Mouse (Mus musculus) layer of hippocampus, adult 2 months (tissue): ENCODE data around the gene Dbn1. TPM values are rescaled to one million over a fixed set of nuclear protein-coding genes. Genes with fewer than 3 reads are reported as not detected.

Experiments used
- DNase-seq, 2 experiments: peaks; one replicate each; pipeline ENCODE4 v3.0.0; 2022; ENCODE audit warnings: low spot score in 2 of 2
- H3K27ac ChIP-seq: fragments of 200-600 bp; 2 replicates; pipeline ENCODE4 v1.8.1; 2022
- H3K4me3 ChIP-seq: fragments of 200-600 bp; 2 replicates; pipeline ENCODE4 v1.8.1; 2022; ENCODE audit warnings: mild to moderate bottlenecking
- CTCF ChIP-seq: fragments of 200-600 bp; conservative IDR thresholded peaks from 2 replicates; pipeline ENCODE4 v1.8.1; 2022; ENCODE audit warnings: antibody characterized with exemption, mild to moderate bottlenecking, moderate library complexity
- long read RNA-seq, 2 experiments: library from polyadenylated mRNA; stranded (forward); transcript quantifications; one replicate each; pipeline ENCODE4 v2.0.0; 2021; ENCODE audit warnings: borderline mapping rate in 2 of 2
- total RNA-seq, 2 experiments: library from RNA; stranded (reverse); gene quantifications; 2 replicates each; pipeline ENCODE4 v1.2.3; 2021

The Dbn1 gene
- 100 to 1,000 TPM; 396 to 403 TPM for total RNA-seq
- long read RNA-seq, experiment 1, transcript Dbn1-202 (14 exons, 2,378 nt), result minor isoform, 9 of 354 reads
- long read RNA-seq, experiment 1, transcript Dbn1-203 (14 exons, 2,940 nt), result minor isoform, 19 of 354 reads
- long read RNA-seq, experiment 1, transcript Dbn1-201 (15 exons, 3,078 nt), result major isoform, 118 of 354 reads
- long read RNA-seq, experiment 1, partial matches to known transcripts, result 85 of 354 reads
- long read RNA-seq, experiment 1, other reads (novel, unspliced or antisense), result 123 of 354 reads
- long read RNA-seq, experiment 2, transcript Dbn1-203 (14 exons, 2,940 nt), result minor isoform, 25 of 411 reads
- long read RNA-seq, experiment 2, transcript Dbn1-201 (15 exons, 3,078 nt), result major isoform, 170 of 411 reads
- long read RNA-seq, experiment 2, partial matches to known transcripts, result 88 of 411 reads
- long read RNA-seq, experiment 2, other reads (novel, unspliced or antisense), result 125 of 411 reads

DNA sequence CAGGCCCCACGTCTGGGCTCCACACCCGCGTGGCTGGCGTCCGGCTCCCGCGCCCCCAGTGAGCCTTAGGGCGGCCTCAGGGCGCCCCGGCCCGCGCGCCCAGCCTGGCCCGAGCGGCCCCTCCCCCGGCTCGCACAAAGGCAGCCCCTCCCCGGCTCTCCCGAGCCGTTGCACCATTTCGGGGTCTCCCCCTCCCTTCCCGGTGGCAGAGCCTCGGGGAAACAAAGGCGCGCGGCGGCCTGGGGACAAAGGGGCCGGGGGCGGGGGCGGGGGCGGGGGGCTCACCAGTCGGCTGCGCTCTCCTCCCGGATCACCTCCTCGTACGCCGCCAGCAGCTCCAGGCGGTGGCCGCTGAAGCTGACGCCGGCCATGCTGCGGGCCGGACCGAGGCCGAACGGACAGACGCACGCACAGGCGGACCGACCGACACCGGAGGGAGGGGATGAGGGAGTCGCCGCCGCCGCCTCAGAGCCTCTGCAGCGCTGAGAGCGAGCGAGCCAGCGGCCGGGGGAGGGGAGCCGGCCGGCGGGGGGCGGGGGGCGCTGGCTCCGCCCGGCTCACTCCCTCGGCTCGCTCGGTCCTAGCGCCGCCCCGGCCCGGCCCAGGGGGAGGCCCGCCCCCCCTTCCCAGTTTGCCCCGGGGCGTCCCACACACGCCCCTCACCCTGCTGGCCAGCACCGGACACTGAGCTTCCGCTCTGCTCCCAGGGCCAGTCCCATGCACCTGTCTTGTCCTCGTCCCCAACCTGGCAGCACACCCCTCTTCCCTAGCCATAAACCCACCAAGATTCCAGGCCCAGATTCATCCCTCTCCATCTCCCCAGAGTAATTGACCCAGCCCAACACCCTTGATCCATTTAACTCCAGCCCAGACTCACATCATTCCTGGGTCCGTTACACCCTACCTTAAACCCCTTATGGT, at the start of gene Dbn1:
Dbn1 (minus strand) TSS at position 534 of the 921 bp plus-strand sequence.
- DNase-seq, result peak in 1 of 2 experiments; percentile 67

DNA sequence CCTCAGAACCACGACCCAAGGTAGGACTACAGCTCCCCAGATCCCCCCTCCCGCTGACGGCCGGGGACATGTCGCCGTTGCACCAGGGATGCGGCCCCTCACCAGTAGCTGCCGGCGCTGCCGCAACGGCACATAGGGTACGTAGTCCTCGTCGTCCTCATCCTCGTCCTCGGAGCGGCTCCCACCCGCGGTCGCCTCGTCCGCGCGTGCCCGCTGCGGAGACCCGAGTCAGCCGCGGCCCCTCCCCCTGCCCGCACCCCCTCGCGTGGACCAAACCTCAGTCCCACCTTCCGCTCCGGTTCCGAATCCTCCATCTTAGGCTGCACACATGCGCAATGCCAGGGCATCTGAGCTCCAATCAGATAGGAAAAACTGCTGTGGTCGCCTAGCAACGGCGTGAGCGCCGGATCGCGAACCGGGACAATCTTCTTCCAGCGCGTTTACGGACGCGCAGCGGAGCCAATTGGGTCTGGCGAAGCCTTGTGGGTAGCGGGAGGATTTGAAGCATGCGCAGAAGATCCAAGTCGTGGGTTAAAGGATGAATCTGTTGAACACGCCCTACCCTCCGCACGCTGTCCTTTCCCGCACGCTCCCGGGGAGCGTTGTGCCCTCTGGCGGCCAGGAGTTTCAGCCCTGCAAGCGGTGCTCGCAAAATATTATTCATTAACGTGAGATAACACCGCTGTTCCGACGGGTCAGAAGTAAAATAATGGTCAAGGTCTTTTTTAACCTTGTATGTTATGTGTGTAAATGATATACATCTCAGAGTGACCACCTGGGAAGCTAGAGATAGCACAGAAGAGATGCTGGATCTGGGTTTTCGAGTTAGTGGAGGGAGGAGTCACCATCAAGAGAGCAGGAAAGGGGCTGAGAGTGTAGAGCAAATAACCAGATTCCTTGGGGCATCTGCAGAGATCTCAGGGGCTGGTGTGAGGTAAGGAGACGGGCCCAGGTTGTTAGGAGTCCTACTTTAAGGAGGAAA, 48.6 kb upstream of the Dbn1 start, which contains the start of gene Ddx41:
Ddx41 (minus strand) TSS at position 465 of the 982 bp plus-strand sequence.
- Histone ChIP-seq H3K27ac (peak within 1 kb of the TSS; percentile 92), H3K4me3 (peak within 1 kb of the TSS; percentile 76)
- DNase-seq, result peak; percentile 99
- peak; percentile 95 for TF ChIP-seq CTCF

More for the DNA sequence above, at the start of gene Dbn1:
- TF ChIP-seq CTCF, result 0 out of 2 replicates have a peak, but pooled peaks have one; percentile 8
- peak within 1 kb of the TSS; percentile 97 for H3K27ac ChIP-seq
- peak within 1 kb of the TSS; percentile 77 for H3K4me3 ChIP-seq

GRCm38 (mm10) chr13:55535796-55536193, 47.9 kb upstream of the Dbn1 start:
- H3K27ac ChIP-seq, result peak overlapping the region; percentile 92
- peak overlapping the region; percentile 76 for H3K4me3 ChIP-seq
- no peak for DNase-seq
- TF ChIP-seq CTCF, result no peak

DNA sequence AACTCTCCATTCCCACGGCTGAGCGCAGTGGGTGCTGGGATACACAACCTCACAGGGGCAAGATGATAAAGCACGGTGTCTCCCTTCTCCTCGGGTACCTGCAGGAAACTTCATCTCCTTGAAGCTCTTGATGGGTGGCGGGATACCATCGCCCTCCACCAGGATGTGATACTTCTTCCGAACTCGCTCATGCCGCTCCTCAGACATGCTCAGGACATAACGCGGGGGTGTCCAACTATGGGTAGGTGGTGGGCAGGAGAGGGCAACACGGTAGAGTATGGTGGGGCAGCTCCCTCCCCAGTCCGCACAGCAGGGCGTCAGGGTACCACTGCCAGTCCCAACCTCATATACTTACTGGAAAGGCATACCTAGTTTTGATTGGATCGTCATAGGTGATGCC, 47.3 kb upstream of the Dbn1 start:
- peak overlapping the region; percentile 76 for H3K4me3 ChIP-seq
- no peak overlapping the region for H3K27ac ChIP-seq
- no peak for TF ChIP-seq CTCF
- no peak for DNase-seq

GRCm38 (mm10) chr13:55529198-55529915, 41.4 kb upstream of the Dbn1 start, which contains the start of gene Dok3:
TSS of gene Dok3 (minus strand) at chr13:55529296.
- Histone ChIP-seq H3K4me3 (0 out of 2 replicates have a peak within 1 kb of the TSS, but pooled peaks have one; percentile 9), H3K27ac (peak within 1 kb of the TSS; percentile 68; the same call in 1 of the 2 replicates)
- TF ChIP-seq CTCF, result no peak
- DNase-seq, result no peak

DNA sequence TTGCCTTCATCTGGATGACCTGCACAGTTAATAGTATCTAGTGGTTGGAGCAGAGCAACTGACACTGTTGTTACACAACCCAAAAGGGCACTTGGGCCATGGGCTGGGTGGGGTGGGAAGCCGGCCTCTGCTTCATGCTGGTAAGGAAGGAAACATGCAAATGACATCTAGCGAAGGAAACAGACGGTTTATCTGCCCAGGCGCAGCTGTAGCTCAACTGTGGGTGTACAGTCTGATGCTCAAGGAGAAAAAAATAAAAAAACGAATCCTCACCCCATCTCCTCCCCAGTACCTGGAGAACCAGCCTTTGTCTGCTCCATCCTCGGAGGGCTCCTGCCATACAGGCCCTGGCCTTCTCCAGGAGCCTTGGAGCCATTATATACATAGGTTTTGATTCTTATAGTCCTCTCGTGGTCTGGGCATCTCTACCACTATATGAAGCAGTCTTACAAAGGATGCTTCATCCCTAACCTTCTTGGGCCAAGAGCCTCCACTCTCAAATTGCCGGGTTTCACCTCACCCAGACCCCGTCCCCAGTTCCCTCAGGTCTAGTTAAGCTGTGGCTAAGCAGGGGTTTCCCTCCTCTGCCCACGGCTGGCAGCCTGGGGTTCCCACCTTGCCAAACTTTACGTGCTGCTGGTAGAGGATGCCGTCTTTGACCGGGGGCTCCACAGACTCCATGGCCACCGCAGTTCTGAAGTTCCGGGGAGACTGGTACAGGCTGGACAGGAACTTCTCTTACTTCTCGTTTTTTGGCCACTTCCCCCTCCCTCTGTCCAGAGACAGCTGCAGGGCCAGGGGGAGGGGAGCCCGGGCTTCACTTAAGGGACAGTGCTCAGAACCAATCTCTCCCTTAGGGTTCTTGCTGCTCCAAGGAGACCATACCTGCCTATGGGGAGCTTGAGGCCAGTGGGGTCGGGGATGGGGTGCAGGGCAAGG, 40.2 kb upstream of the Dbn1 start:
- H3K4me3 ChIP-seq, result 0 out of 2 replicates have a peak overlapping the region, but pooled peaks have one; percentile 9
- no peak for TF ChIP-seq CTCF
- DNase-seq, result no peak
- H3K27ac ChIP-seq, result peak overlapping the region; percentile 68; the same call in 1 of the 2 replicates

GRCm38 (mm10) chr13:55527212-55527611, 39.3 kb upstream of the Dbn1 start:
- TF ChIP-seq CTCF, result no peak
- DNase-seq, result no peak
- H3K27ac ChIP-seq, result peak overlapping the region; percentile 68; the same call in 1 of the 2 replicates
- H3K4me3 ChIP-seq, result no peak overlapping the region

GRCm38 (mm10) chr13:55525733-55526553, 38.0 kb upstream of the Dbn1 start:
- DNase-seq, result no peak
- H3K4me3 ChIP-seq, result no peak overlapping the region
- no peak overlapping the region for H3K27ac ChIP-seq
- no peak for TF ChIP-seq CTCF

GRCm38 (mm10) chr13:55523951-55524600, 36.2 kb upstream of the Dbn1 start:
- Histone ChIP-seq H3K27ac (no peak overlapping the region), H3K4me3 (no peak overlapping the region)
- no peak for TF ChIP-seq CTCF
- no peak for DNase-seq
